ENCODE assay signal across 13 mouse cellular contexts in genomic region chr5:77433561-77433960, GRCm38 (mm10). TPM values are rescaled to one million over a fixed set of nuclear protein-coding genes. Genes with fewer than 3 reads are reported as not detected.
A peak's percentile ranks its signal among the peaks of the same experiment; 100 is the strongest.
DNase-seq lines count a peak whose midpoint lies in the region.
"Had no signal": no experiment of that assay in that cellular context is flagged by ENCODE, and none has a peak within 500 bp of the region (broad histone marks: within the 10 kb centered on the region; RNA-seq: fewer than 3 reads in every experiment).

No protein-coding gene starts in this region.

- H3K4me1 ChIP-seq in heart, embryonic 10.5 days: no peaks in the 10 kb centered on the region
- 0 out of 2 replicates have a peak, but pooled peaks cover 3% of the 10 kb centered on the region for H3K4me1 ChIP-seq in hindbrain, embryonic 10.5 days (replicated peaks)
- H3K4me1 ChIP-seq: forebrain, embryonic 12.5 days had no signal

- WGBS in heart, embryonic 10.5 days: 71% methylated on average over 9 of the region's 9 CpGs
- 75% methylated on average over 9 of the region's 9 CpGs for WGBS in hindbrain, embryonic 10.5 days

- H3K4me3 ChIP-seq in heart, embryonic 10.5 days: no peak overlapping the region
- H3K4me3 ChIP-seq in hindbrain, embryonic 10.5 days: no peak overlapping the region
- H3K4me3 ChIP-seq: forebrain, embryonic 12.5 days had no signal

- H3K27ac ChIP-seq in heart, embryonic 10.5 days: no peak overlapping the region
- H3K27ac ChIP-seq in hindbrain, embryonic 10.5 days: no peak overlapping the region
- H3K27ac ChIP-seq: forebrain, embryonic 12.5 days had no signal

- peak; percentile 19 for DNase-seq in heart, postnatal 4 days
- DNase-seq in heart, embryonic 10.5 days (ENCODE audit: low spot score): no peak
- peak; percentile 46 for DNase-seq in right cerebral cortex, adult 18-20 months
- DNase-seq in right cerebral cortex, postnatal 4 days: no peak
- peak; percentile 51 for DNase-seq in kidney, postnatal 10 days
- DNase-seq in thymus, postnatal 4 days: no peak
- DNase-seq in hindbrain, embryonic 10.5 days (ENCODE audit: low spot score): no peak
- DNase-seq: adrenal gland, postnatal 36 days; cerebellum, postnatal 36 days; lung, postnatal 10 days; thymus, postnatal 25 days had no signal

- H3K9me3 ChIP-seq in heart, embryonic 10.5 days: no peaks in the 10 kb centered on the region
- no peaks in the 10 kb centered on the region for H3K9me3 ChIP-seq in hindbrain, embryonic 10.5 days
- H3K9me3 ChIP-seq: forebrain, embryonic 12.5 days had no signal

- no peaks in the 10 kb centered on the region for H3K36me3 ChIP-seq in heart, embryonic 10.5 days
- no peaks in the 10 kb centered on the region for H3K36me3 ChIP-seq in hindbrain, embryonic 10.5 days
- H3K36me3 ChIP-seq: forebrain, embryonic 12.5 days; G1E had no signal

- H3K27me3 ChIP-seq in heart, embryonic 10.5 days (ENCODE audit: insufficient read depth, poor library complexity, severe bottlenecking): no peaks in the 10 kb centered on the region
- H3K27me3 ChIP-seq in hindbrain, embryonic 10.5 days (ENCODE audit: insufficient read depth, poor library complexity, severe bottlenecking): no peaks in the 10 kb centered on the region
- H3K27me3 ChIP-seq: forebrain, embryonic 12.5 days had no signal

RNA-seq across cellular contexts. Expression of gene Igfbp7, which starts 25.7 kb away (rescaled TPM):
- 100 to 1,000 TPM; 210 to 250 TPM for total RNA-seq in heart, postnatal 4 days (2021)
- 16.6 and 25.7 TPM in 2 replicates for polyA plus RNA-seq in heart, embryonic 10.5 days (2016; fragmentation: Nextera tagmentation; extraction: Ambion mirVana)
- polyA plus RNA-seq in hindbrain, embryonic 10.5 days (2016; fragmentation: Nextera tagmentation; extraction: Ambion mirVana): 8.0 and 25.9 TPM in 2 replicates
- total RNA-seq: G1E had no signal
- polyA plus RNA-seq: G1E had no signal

Comparison
In these comparisons a context has a peak if more than half of its experiments do, and no peak if none do; other contexts are left out.
1. DNase-seq: peak in heart, postnatal 4 days (single experiment), right cerebral cortex, adult 18-20 months (single experiment) and kidney, postnatal 10 days (single experiment); none in heart, embryonic 10.5 days (single experiment), right cerebral cortex, postnatal 4 days (single experiment), thymus, postnatal 4 days (single experiment) and hindbrain, embryonic 10.5 days (single experiment).